Mouse (Mus musculus) cortical plate, adult 2 months (tissue): Measurements from ENCODE around the gene Ywhab. TPM values are rescaled to one million over a fixed set of nuclear protein-coding genes. Genes with fewer than 3 reads are reported as not detected.

ENCODE experiments used
- H3K27ac ChIP-seq: fragments of 200-500 bp; 2 replicates; pipeline ENCODE4 v1.5.1; 2012; ENCODE audit warnings: low read length, control low read depth, inconsistent platforms; ENCODE audit not compliant: insufficient read depth
- H3K4me1 ChIP-seq: fragments of 200-500 bp; 2 replicates; pipeline ENCODE4 v1.6.1; 2011; ENCODE audit warnings: low read length; ENCODE audit not compliant: control insufficient read depth, insufficient read depth
- H3K4me3 ChIP-seq: fragments of 200-500 bp; 2 replicates; pipeline ENCODE4 v1.5.1; 2011; ENCODE audit warnings: mild to moderate bottlenecking, low read length, control low read depth; ENCODE audit not compliant: insufficient read depth
- CTCF ChIP-seq: fragments of 200-500 bp; IDR thresholded peaks from 2 replicates; pipeline ENCODE4 v1.5.1; 2011; ENCODE audit warnings: mild to moderate bottlenecking, control low read depth, low read length; ENCODE audit not compliant: insufficient read depth; ENCODE audit errors: extremely low read depth
- POLR2A ChIP-seq: fragments of 200-500 bp; IDR thresholded peaks from 2 replicates; pipeline ENCODE4 v1.6.1; 2011; ENCODE audit warnings: mild to moderate bottlenecking, low read length, control low read depth; ENCODE audit not compliant: insufficient read depth; ENCODE audit errors: extremely low read depth
- polyA plus RNA-seq: library from polyadenylated mRNA; depleted of rRNA; stranded (reverse); fragments of >200 nt; gene quantifications from 2 replicates; pipeline ENCODE4 v1.2.3, GENCODE M21; 2012; rRNA removed

Ywhab gene
- polyA plus RNA-seq, 1 experiment, result 307 TPM

DNA sequence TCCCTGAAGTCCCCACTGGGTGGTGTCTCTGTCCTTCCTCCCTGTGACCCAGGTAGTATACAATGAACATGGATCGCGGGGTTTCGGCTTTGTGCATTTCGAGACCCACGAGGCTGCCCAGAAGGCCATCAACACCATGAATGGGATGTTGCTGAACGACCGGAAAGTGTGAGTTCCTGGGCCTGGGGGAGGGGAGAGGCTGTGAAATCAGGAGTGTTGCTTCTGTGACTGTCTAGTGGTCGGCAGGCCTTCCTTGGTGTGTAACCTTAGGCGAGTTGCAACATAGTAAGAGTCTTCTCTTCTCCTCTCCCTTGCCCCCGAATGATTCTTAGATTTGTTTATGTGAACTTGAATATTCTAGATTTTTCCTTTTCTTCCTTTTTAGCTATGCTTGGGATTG is 36.4 kb downstream of the Ywhab start:
- no peak overlapping the region for H3K4me3 ChIP-seq
- H3K27ac ChIP-seq, result no peak overlapping the region
- TF ChIP-seq CTCF (no peak), POLR2A (no peak)
- no peaks in the 10 kb centered on the region for H3K4me1 ChIP-seq

DNA sequence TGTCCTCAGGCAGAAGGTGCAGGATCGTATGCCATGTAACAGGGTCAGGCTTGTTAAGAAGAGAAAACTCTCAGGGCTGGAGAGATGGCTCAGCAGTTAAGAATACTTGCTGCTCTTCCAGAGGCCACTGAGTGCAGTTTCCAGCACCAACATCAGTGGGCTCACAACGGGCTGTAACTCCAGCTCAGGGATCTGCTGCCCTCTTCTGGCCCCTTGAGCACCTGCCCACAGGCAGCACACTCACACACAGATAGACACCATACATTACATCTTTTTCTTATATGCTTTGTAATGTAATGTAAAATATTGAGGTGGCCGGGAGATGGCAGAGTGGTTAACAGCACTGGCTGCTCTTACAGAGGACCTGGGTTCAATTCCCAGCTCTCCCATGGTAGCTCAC is 38.2 kb downstream of the Ywhab start:
- no peak overlapping the region for H3K4me3 ChIP-seq
- no peaks in the 10 kb centered on the region for H3K4me1 ChIP-seq
- no peak overlapping the region for H3K27ac ChIP-seq
- no peak for TF ChIP-seq POLR2A
- no peak for TF ChIP-seq CTCF

DNA sequence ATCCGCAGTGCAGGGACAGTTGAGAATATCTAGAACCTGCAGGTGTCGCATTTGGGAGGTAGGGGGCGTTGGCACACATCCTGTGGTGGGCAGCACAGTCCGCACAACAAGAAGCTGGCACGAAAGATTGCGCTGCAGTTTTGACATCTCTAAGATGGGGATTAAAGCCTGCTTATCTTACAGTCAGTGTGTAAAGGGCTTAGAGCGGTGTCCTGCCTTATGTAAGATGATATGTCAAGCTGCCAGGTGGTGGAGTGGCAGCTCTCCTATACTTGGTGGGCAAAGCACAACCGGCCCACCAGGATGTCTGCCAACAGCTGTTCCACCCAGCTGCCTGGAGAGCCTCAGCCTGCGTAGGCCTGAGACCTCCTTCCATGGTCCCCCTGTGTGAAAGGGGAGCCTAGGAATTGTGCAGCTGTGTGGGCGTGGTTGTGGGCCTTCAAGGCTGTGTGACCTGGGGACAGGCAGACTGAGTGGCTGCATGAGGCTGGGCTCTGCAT is 41.8 kb downstream of the Ywhab start:
- H3K27ac ChIP-seq, result no peak overlapping the region
- no peak overlapping the region for H3K4me3 ChIP-seq
- H3K4me1 ChIP-seq, result no peaks in the 10 kb centered on the region
- TF ChIP-seq POLR2A, result no peak
- TF ChIP-seq CTCF, result no peak

DNA sequence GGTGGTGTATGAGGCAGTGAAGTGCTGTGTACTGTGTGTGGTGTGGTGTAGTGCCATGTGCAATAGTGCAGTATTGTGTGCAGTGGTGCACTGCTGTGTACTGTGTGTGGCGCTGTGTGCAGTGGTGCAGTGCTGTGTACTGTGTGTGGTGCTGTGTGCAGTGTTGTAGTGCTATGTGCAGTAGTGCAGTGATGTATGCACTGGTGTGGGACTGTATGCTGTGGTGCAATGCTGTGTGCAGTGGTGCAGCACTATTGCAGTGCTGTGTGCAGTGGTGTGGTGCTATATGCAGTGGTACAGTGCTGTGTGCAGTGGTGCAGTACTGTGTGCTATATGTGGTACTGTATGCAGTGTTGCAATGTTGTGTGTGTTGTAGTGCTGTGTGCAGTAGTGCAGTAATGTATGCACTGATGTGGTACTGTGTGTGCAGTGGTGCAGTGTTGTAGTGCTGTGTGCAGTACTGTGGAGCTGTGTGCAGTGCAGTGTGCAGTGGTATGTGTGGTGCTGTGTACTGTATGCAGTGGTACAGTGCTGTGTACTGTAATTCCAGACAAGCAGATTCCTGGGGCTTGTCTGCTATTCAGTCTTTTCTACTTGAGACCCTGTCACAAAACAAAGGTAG is 43.8 kb downstream of the Ywhab start:
- H3K4me3 ChIP-seq, result no peak overlapping the region
- no peaks in the 10 kb centered on the region for H3K4me1 ChIP-seq
- H3K27ac ChIP-seq, result no peak overlapping the region
- TF ChIP-seq POLR2A (no peak), CTCF (no peak)

DNA sequence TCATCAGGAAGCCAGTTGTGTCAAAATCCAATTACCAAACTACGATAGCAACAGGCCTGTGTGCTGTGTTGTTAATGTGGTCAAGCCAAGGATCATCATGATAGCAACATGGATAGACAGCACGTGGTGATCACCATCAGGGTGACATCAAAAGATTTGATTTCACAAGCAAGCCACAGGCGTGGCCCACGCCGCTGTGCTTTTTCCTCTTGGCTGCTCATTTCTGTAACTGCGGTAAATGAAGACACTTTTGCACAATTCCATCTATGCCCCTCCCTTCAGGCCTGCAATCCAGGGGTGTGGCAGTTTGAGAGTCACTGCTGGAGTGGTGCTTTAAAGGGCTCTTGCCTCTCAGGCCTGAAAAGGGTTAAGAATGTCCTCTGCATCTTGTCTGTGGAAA is 46.2 kb downstream of the Ywhab start:
- Histone ChIP-seq H3K4me1 (no peaks in the 10 kb centered on the region), H3K27ac (no peak overlapping the region), H3K4me3 (no peak overlapping the region)
- TF ChIP-seq POLR2A (no peak), CTCF (no peak)

DNA sequence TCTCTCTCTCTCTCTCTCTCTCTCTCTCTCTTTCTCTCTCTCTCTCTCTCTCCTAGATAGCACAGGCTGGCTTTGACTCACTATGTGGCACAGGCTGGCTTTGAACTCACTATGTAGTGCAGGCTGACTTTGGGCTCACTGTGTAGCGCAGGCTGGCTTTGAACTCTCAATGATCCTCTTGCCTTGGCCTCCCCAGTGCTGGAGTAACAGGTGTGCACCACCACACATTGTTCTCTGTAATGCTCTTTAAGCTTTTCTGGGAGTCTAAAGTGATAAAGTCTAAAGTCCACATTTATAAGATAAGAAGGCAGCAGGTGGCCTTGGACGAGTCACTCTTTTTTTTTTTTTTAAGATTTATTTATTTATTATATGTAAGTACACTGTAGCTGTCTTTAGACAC is 46.8 kb downstream of the Ywhab start:
- Histone ChIP-seq H3K4me1 (no peaks in the 10 kb centered on the region), H3K4me3 (no peak overlapping the region), H3K27ac (no peak overlapping the region)
- TF ChIP-seq CTCF (no peak), POLR2A (no peak)

DNA sequence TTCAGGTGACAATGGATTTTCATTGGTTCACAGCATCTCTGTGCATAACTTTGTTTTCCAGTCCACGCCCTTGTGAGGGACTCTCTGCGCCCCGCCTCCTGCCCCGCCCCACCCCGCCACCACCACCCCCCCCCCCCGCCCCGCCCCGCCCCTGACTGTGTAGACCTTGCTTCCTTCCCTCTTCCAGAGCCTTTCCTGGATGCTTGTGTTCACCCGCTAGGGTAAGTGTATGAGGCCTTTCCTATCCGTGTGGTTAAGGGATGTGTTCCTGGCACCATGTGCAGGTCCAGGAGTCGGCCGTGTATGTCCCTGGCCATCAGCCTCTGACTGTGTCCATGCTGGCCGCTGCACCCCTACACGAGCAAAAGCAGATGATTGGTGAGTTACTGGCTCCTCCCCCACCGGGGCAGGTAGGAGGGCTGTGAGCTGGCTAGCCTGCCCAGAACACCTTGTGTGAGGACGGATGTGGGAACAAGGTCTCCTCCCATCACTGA is 52.5 kb downstream of the Ywhab start:
- Histone ChIP-seq H3K4me1 (no peaks in the 10 kb centered on the region), H3K27ac (no peak overlapping the region), H3K4me3 (no peak overlapping the region)
- TF ChIP-seq POLR2A, result no peak
- TF ChIP-seq CTCF, result no peak

DNA sequence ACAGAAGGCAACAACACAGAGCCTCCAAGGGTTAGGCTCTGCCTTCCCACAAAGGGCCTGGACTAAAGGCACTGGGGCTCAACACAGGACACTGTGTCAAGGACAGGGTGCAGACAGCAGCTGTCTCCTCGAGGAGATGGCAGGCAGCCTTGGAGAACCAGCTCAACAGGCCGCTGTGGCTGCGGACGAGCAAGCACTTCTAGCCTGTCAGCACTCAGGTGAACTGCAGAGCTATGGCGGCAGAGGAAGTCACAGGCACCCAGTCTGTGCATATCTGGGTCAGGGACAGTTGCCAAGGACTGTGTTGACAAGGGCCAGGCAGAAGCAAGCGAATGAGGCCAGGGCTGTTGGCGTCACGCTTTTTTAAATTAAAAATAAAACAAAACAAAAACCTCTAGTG is 59.0 kb downstream of the Ywhab start:
- no peak overlapping the region for H3K4me3 ChIP-seq
- no peak overlapping the region for H3K27ac ChIP-seq
- TF ChIP-seq POLR2A (no peak), CTCF (no peak)
- no peaks in the 10 kb centered on the region for H3K4me1 ChIP-seq

DNA sequence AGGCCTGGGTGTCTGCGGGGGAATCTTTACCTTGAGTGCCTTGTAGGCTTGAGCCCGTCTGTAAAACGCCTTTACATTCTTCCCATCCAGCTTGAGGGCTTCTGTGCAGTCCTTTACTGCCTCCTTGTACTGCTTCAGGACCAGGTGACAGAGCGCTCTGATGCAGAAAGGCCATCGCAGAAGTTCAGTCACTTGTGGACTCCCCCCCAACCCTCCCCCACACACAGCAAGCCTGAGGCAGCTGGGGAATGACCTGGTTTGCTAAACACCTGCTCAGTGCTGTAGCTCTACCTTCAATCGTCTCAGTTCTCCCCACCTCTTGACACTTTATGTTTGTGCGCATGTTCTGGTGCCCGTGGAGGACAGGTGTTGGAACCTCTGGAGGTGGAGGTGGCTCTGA is 59.9 kb downstream of the Ywhab start:
- no peak overlapping the region for H3K27ac ChIP-seq
- TF ChIP-seq CTCF, result no peak
- H3K4me1 ChIP-seq, result no peaks in the 10 kb centered on the region
- H3K4me3 ChIP-seq, result no peak overlapping the region

DNA sequence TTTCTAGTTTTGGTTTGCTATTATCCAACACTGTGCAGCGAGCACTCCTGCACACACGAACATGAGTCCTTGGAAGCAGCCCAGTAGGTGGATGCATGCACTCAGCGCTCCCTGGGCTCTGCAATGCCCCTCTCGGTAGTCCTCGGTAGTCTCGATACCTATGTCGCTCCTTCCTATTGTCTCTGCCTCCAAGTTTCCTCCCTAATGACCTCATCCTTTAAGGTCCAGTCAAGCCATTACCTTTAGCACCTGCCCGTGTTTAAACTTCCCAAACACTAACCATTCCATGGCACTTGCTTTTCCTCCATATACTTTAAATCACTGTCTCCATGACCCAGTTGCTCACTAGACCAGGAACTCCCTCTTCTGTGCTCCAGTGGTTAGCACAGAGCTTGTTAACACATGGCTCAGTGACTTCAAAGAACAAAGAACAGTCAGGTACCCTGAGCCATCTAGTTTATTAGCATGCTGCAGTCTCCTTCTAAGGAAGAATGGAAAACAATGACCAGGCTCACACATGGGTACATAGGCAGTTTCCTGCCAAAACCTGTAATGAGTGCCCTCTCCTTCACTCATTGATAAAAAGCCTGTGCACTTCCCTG is 65.0 kb downstream of the Ywhab start:
- no peak overlapping the region for H3K4me3 ChIP-seq
- no peaks in the 10 kb centered on the region for H3K4me1 ChIP-seq
- H3K27ac ChIP-seq, result no peak overlapping the region
- TF ChIP-seq POLR2A (no peak), CTCF (no peak)

Other genes starting within 250 kb of the Ywhab start
- gene Ada, start 244.7 kb upstream of the Ywhab start, polyA plus RNA-seq, result 0.69 and 0.74 TPM in 2 replicates
- gene Ccn5, start 174.1 kb upstream of the Ywhab start, polyA plus RNA-seq, result 0.08 and 0.42 TPM in 2 replicates
- 0.10 and 0.13 TPM in 2 replicates for gene Kcnk15, start 141.3 kb upstream of the Ywhab start, polyA plus RNA-seq
- gene Rims4, start 76.3 kb upstream of the Ywhab start, polyA plus RNA-seq, result 33.2 and 33.4 TPM in 2 replicates
- gene Pabpc1l, start 30.5 kb downstream of the Ywhab start, polyA plus RNA-seq, result 0.78 and 1.0 TPM in 2 replicates
- gene Stk4, start 75.4 kb downstream of the Ywhab start, polyA plus RNA-seq, result 20.3 and 20.9 TPM in 2 replicates
- gene Tomm34, start 76.2 kb downstream of the Ywhab start, polyA plus RNA-seq, result 93.7 and 96.7 TPM in 2 replicates
- gene Kcns1, start 176.2 kb downstream of the Ywhab start, polyA plus RNA-seq, result 17.3 and 17.6 TPM in 2 replicates
- not detected in 2 replicates for gene Wfdc5, start 187.8 kb downstream of the Ywhab start, polyA plus RNA-seq
- gene Wfdc12, start 195.6 kb downstream of the Ywhab start, polyA plus RNA-seq, result 0.19 TPM in 2 replicates
- gene Wfdc15a, start 205.2 kb downstream of the Ywhab start, polyA plus RNA-seq, result 0.29 TPM in 1 of 2 replicates, not detected in the other
- not detected in 2 replicates for gene Wfdc15b, start 226.7 kb downstream of the Ywhab start, polyA plus RNA-seq
- gene Svs2, start 243.5 kb downstream of the Ywhab start, polyA plus RNA-seq, result not detected in 2 replicates